10 mouse cellular contexts compared by ENCODE assay signal in genomic region chr16:31705213-31705612, GRCm38 (mm10). TPM values are rescaled to one million over a fixed set of nuclear protein-coding genes. Genes with fewer than 3 reads are reported as not detected.
DNase-seq lines count a peak whose midpoint lies in the region; ATAC-seq and TF ChIP-seq lines count a peak whose summit lies in the region.
"Had no signal": no experiment of that assay in that cellular context is flagged by ENCODE, and none has a peak within 500 bp of the region (broad histone marks: within the 10 kb centered on the region; RNA-seq: fewer than 3 reads in every experiment).

No protein-coding gene starts in this region.

- 36% methylated on average over 2 of the region's 2 CpGs for WGBS in embryonic facial prominence, embryonic 11.5 days
- WGBS in embryonic facial prominence, embryonic 10.5 days: 43% methylated on average over 2 of the region's 2 CpGs
- WGBS in embryonic facial prominence, embryonic 14.5 days: 10% methylated on average over 2 of the region's 2 CpGs

- no peak overlapping the region for H3K4me2 ChIP-seq in embryonic facial prominence, embryonic 11.5 days (ENCODE audit: low read depth, low read length)
- H3K4me2 ChIP-seq in CH12.LX (ENCODE audit: insufficient read depth, low read depth, poor library complexity, severe bottlenecking): no peak overlapping the region
- H3K4me2 ChIP-seq in embryonic facial prominence, embryonic 14.5 days (ENCODE audit: low read depth, low read length): no peak overlapping the region
- H3K4me2 ChIP-seq: midbrain, embryonic 15.5 days had no signal

- dilution Hi-C loops in CH12.LX (cut with MboI; ENCODE audit: extremely low pct_ligation_motif_present, extremely low pct_unique_long_range_greater_than_20kb, low sequenced_read_pairs): no loop called here

- no peak for TF ChIP-seq EP300 in CH12.LX (IDR thresholded peaks at IDR 0.05; ENCODE audit: low read length)

- H3K9ac ChIP-seq in embryonic facial prominence, embryonic 11.5 days (replicated peaks; ENCODE audit: low read length): no peak overlapping the region
- no peak overlapping the region for H3K9ac ChIP-seq in CH12.LX (ENCODE audit: insufficient read depth, low read depth)
- no peak overlapping the region; the same call in 1 of the 2 replicates for H3K9ac ChIP-seq in embryonic facial prominence, embryonic 14.5 days (ENCODE audit: low read depth, low read length)
- H3K9ac ChIP-seq: midbrain, embryonic 15.5 days had no signal

- H3K79me2 ChIP-seq in CH12.LX (replicated peaks; ENCODE audit: control insufficient read depth, extremely low read depth, insufficient read depth, poor library complexity, severe bottlenecking): peaks cover 15% of the 10 kb centered on the region

- in situ Hi-C loops in CH12.LX (cut with MboI; ENCODE audit: low pct_ligation_motif_present, low pct_unique_long_range_greater_than_20kb, low sequenced_read_pairs): no loop called here

- H3K27me3 ChIP-seq in embryonic facial prominence, embryonic 11.5 days (ENCODE audit: control insufficient read depth, insufficient read depth, low read length): no peaks in the 10 kb centered on the region
- H3K27me3 ChIP-seq in embryonic facial prominence, embryonic 10.5 days (replicated peaks; ENCODE audit: low read depth, poor library complexity, severe bottlenecking): no peaks in the 10 kb centered on the region
- H3K27me3 ChIP-seq in CH12.LX (replicated peaks): no peaks in the 10 kb centered on the region
- H3K27me3 ChIP-seq in embryonic facial prominence, embryonic 14.5 days (replicated peaks; ENCODE audit: control insufficient read depth, insufficient read depth, low read length): no peaks in the 10 kb centered on the region
- H3K27me3 ChIP-seq: midbrain, embryonic 15.5 days had no signal

- no peak overlapping the region for H3K4me3 ChIP-seq in embryonic facial prominence, embryonic 11.5 days (ENCODE audit: low read depth, low read length)
- no peak overlapping the region for H3K4me3 ChIP-seq in embryonic facial prominence, embryonic 10.5 days
- H3K4me3 ChIP-seq in left cerebral cortex, adult 2 months: no peak overlapping the region
- no peak overlapping the region for H3K4me3 ChIP-seq in CH12.LX (replicated peaks in 1 of 3; ENCODE audit: low read depth in 2 of 3, low read length in 2 of 3, poor library complexity in 1 of 3)
- no peak overlapping the region for H3K4me3 ChIP-seq in embryonic facial prominence, embryonic 14.5 days (ENCODE audit: low read depth, low read length)
- H3K4me3 ChIP-seq: midbrain, embryonic 15.5 days had no signal

- H3K9me3 ChIP-seq in embryonic facial prominence, embryonic 11.5 days (replicated peaks; ENCODE audit: control insufficient read depth, low read length): no peaks in the 10 kb centered on the region
- H3K9me3 ChIP-seq in embryonic facial prominence, embryonic 10.5 days: no peaks in the 10 kb centered on the region
- no peaks in the 10 kb centered on the region for H3K9me3 ChIP-seq in CH12.LX (replicated peaks; ENCODE audit: low read length)
- no peaks in the 10 kb centered on the region for H3K9me3 ChIP-seq in embryonic facial prominence, embryonic 14.5 days (ENCODE audit: control insufficient read depth, low read length)
- H3K9me3 ChIP-seq: midbrain, embryonic 15.5 days had no signal

- peak; percentile 90 for TF ChIP-seq RAD21 in CH12.LX (IDR thresholded peaks at IDR 0.05; ENCODE audit: low read depth, low read length)

- ATAC-seq in embryonic facial prominence, embryonic 11.5 days (replicated peaks; ENCODE audit: insufficient number of reproducible peaks, low FRiP score, low TSS enrichment, low read depth): no peak
- no peak for ATAC-seq in embryonic facial prominence, embryonic 14.5 days (ENCODE audit: low read depth)
- ATAC-seq: midbrain, embryonic 15.5 days had no signal

- no peak for TF ChIP-seq POLR2A in CH12.LX (IDR thresholded peaks at IDR 0.05; ENCODE audit: low read depth, low read length)

- no peaks in the 10 kb centered on the region for H3K4me1 ChIP-seq in embryonic facial prominence, embryonic 11.5 days (ENCODE audit: control insufficient read depth, insufficient read depth, low read length)
- peaks cover 18% of the 10 kb centered on the region for H3K4me1 ChIP-seq in embryonic facial prominence, embryonic 10.5 days
- no peaks in the 10 kb centered on the region for H3K4me1 ChIP-seq in CH12.LX (ENCODE audit: control insufficient read depth in 1 of 2, insufficient read depth in 2 of 2)
- no peaks in the 10 kb centered on the region for H3K4me1 ChIP-seq in embryonic facial prominence, embryonic 14.5 days (ENCODE audit: control insufficient read depth, insufficient read depth, low read length)
- H3K4me1 ChIP-seq: midbrain, embryonic 15.5 days had no signal

- no peaks in the 10 kb centered on the region for H3K36me3 ChIP-seq in embryonic facial prominence, embryonic 11.5 days (replicated peaks; ENCODE audit: control insufficient read depth, insufficient read depth, low read depth, low read length)
- H3K36me3 ChIP-seq in embryonic facial prominence, embryonic 10.5 days (replicated peaks): no peaks in the 10 kb centered on the region
- peaks cover 0 to 8% of the 10 kb centered on the region in 2 experiments for H3K36me3 ChIP-seq in CH12.LX (replicated peaks in 1 of 2; ENCODE audit: control insufficient read depth in 1 of 2, insufficient read depth in 1 of 2, low read length in 1 of 2)
- no peaks in the 10 kb centered on the region for H3K36me3 ChIP-seq in embryonic facial prominence, embryonic 14.5 days (ENCODE audit: control insufficient read depth, insufficient read depth, low read length)
- H3K36me3 ChIP-seq: midbrain, embryonic 15.5 days had no signal

- intact Hi-C loops in left cerebral cortex, adult 2 months (cut with DNase I): loop anchor here (2.0 kb wide), 1 partner anchor 246 kb away; no protein-coding TSS in a partner anchor

- H3K27ac ChIP-seq in embryonic facial prominence, embryonic 11.5 days (replicated peaks; ENCODE audit: low read depth, low read length): no peak overlapping the region
- no peak overlapping the region for H3K27ac ChIP-seq in embryonic facial prominence, embryonic 10.5 days (replicated peaks)
- no peak overlapping the region for H3K27ac ChIP-seq in left cerebral cortex, adult 2 months
- no peak overlapping the region for H3K27ac ChIP-seq in CH12.LX (ENCODE audit: insufficient read depth, low read depth)
- no peak overlapping the region for H3K27ac ChIP-seq in embryonic facial prominence, embryonic 14.5 days (replicated peaks; ENCODE audit: low read depth, low read length)
- H3K27ac ChIP-seq: midbrain, embryonic 15.5 days had no signal

- TF ChIP-seq CTCF in left cerebral cortex, adult 2 months (IDR thresholded peaks at IDR 0.05): peak; percentile 76
- peak in 1 of 2 experiments; percentile 83; a peak in 2 of 4 replicates for TF ChIP-seq CTCF in CH12.LX (conservative IDR thresholded peaks at IDR 0.05 in 1 of 2, IDR thresholded peaks at IDR 0.05 in 1 of 2; ENCODE audit: low read depth in 2 of 2, low read length in 2 of 2)

- DNase-seq in embryonic facial prominence, embryonic 11.5 days (ENCODE audit: low spot score): peak; percentile 73
- DNase-seq in embryonic facial prominence, embryonic 10.5 days (ENCODE audit: low spot score): no peak
- no peak for DNase-seq in left cerebral cortex, adult 2 months (ENCODE audit: extremely low spot score in 1 of 2, low spot score in 2 of 2)
- DNase-seq in left cerebral cortex, adult 8-10 months (ENCODE audit: low spot score in 2 of 2): no peak
- peak; percentile 27 for DNase-seq in CH12.LX (ENCODE audit: extremely low read depth)
- peak; percentile 76 for DNase-seq in embryonic facial prominence, embryonic 14.5 days (ENCODE audit: low spot score)
- no peak for DNase-seq in adrenal gland, adult 8-10 months
- DNase-seq in testis, postnatal 14 days (ENCODE audit: low spot score): no peak
- DNase-seq: adrenal gland, postnatal 10 days had no signal

TF ChIP-seq in CH12.LX, 34 proteins besides CTCF, POLR2A, EP300 and RAD21:
- peak; percentile 77 for TF ChIP-seq SMC3 (IDR thresholded peaks at IDR 0.05; ENCODE audit: low read depth, low read length)
- no peak for TF ChIP-seq NELFE (IDR thresholded peaks at IDR 0.05; ENCODE audit: low read depth, low read length)
- peak; percentile 41; the same call in 1 of the 2 replicates for TF ChIP-seq ZC3H11A (IDR thresholded peaks at IDR 0.05; ENCODE audit: low read depth, low read length)
- TF ChIP-seq TBP (conservative IDR thresholded peaks at IDR 0.05; ENCODE audit: low read depth, low read length): no peak
- no peak for TF ChIP-seq BHLHE40 (IDR thresholded peaks at IDR 0.05; ENCODE audit: low read depth, low read length)
- TF ChIP-seq SIN3A (IDR thresholded peaks at IDR 0.05; ENCODE audit: low read length): no peak
- peak; percentile 97 for TF ChIP-seq ZNF384 (IDR thresholded peaks at IDR 0.05; ENCODE audit: low read depth, low read length)

RNA-seq across cellular contexts. Expression of gene Dlg1, which starts 42.0 kb away (rescaled TPM):
- 29.0 and 31.1 TPM in 2 replicates for polyA plus RNA-seq in embryonic facial prominence, embryonic 11.5 days (2014; fragmentation: Nextera tagmentation; extraction: Ambion mirVana)
- 27.5 and 27.7 TPM in 2 replicates for polyA plus RNA-seq in embryonic facial prominence, embryonic 10.5 days (2016; fragmentation: Nextera tagmentation; extraction: Ambion mirVana)
- 100 to 1,000 TPM; 185 to 202 TPM for total RNA-seq in left cerebral cortex, adult 2 months (2021)
- 100 to 1,000 TPM; 171 to 183 (median 176) TPM for total RNA-seq in left cerebral cortex, adult 8-10 months (2022)
- 28.7 and 29.0 TPM in 2 replicates for total RNA-seq in CH12.LX (2012; rRNA removed)
- total RNA-seq in CH12.LX (2014; rRNA removed): 37.4 and 45.7 TPM in 2 replicates
- 40.7 and 47.9 TPM in 2 replicates for polyA plus RNA-seq in CH12.LX (2012; ENCODE audit: insufficient read length, low read depth)
- polyA plus RNA-seq in embryonic facial prominence, embryonic 14.5 days (2014; fragmentation: Nextera tagmentation; extraction: Ambion mirVana): 32.6 and 33.9 TPM in 2 replicates
- total RNA-seq in adrenal gland, adult 8-10 months (2022): 100 to 1,000 TPM in 1 of 4 experiments, 10 to 100 TPM in 3; 79.4 to 105 (median 85.4) TPM

Comparison
In these comparisons a context has a peak if more than half of its experiments do, and no peak if none do; other contexts are left out.
1. DNase-seq: peak in embryonic facial prominence, embryonic 11.5 days (single experiment), CH12.LX (single experiment) and embryonic facial prominence, embryonic 14.5 days (single experiment); none in embryonic facial prominence, embryonic 10.5 days (single experiment), left cerebral cortex, adult 2 months (0 of 2), left cerebral cortex, adult 8-10 months (0 of 2), adrenal gland, adult 8-10 months (single experiment) and testis, postnatal 14 days (single experiment).